Mouse (Mus musculus) ES-E14 (cell line): Measurements from ENCODE around the gene Usp35. TPM values are rescaled to one million over a fixed set of nuclear protein-coding genes. Genes with fewer than 3 reads are reported as not detected.

ENCODE experiments used
- DNase-seq: peaks from one replicate; pipeline ENCODE4 v3.0.0-alpha.2; 2013; ENCODE audit warnings: low read depth, low spot score
- H3K27ac ChIP-seq: 2 replicates; pipeline ENCODE4 v1.5.1; 2012; ENCODE audit warnings: low read depth, mild to moderate bottlenecking, low read length, moderate library complexity, mixed read lengths; ENCODE audit not compliant: poor library complexity, insufficient read depth, severe bottlenecking
- H3K36me3 ChIP-seq: 2 replicates; pipeline ENCODE4 v1.6.1; 2012; ENCODE audit warnings: mild to moderate bottlenecking, low read length, moderate library complexity, mixed read lengths; ENCODE audit not compliant: control insufficient read depth, poor library complexity, insufficient read depth, severe bottlenecking
- H3K4me1 ChIP-seq, 2 experiments: fragments of 150-350 bp in 1 of 2; sonication (generic) in 1 of 2; 2 replicates each; pipeline ENCODE4 v1.6.1; 2012; ENCODE audit warnings: low read length in 2 of 2, mild to moderate bottlenecking in 1 of 2, mixed read lengths in 1 of 2; ENCODE audit not compliant: control insufficient read depth in 2 of 2, insufficient read depth in 2 of 2, poor library complexity in 1 of 2
- H3K4me3 ChIP-seq, 2 experiments: fragments of 150-350 bp in 1 of 2; sonication (generic) in 1 of 2; 2 replicates each; pipeline ENCODE4 v1.5.1; 2012; ENCODE audit warnings: low read length in 2 of 2, low read depth in 1 of 2, mild to moderate bottlenecking in 1 of 2, mixed read lengths in 1 of 2; ENCODE audit not compliant: insufficient read depth in 1 of 2, poor library complexity in 1 of 2, severe bottlenecking in 1 of 2
- H3K9ac ChIP-seq: 2 replicates; pipeline ENCODE4 v1.6.1; 2012; ENCODE audit warnings: low read depth, mild to moderate bottlenecking, low read length, mixed read lengths; ENCODE audit not compliant: poor library complexity, insufficient read depth, severe bottlenecking
- H3K9me3 ChIP-seq: fragments of 150-350 bp; sonication (generic); 2 replicates; pipeline ENCODE4 v1.6.1; 2012; ENCODE audit warnings: low read depth, mild to moderate bottlenecking, low read length; ENCODE audit not compliant: control insufficient read depth, insufficient read depth
- CHD2 ChIP-seq: IDR thresholded peaks from 2 replicates; pipeline ENCODE4 v1.6.1; 2014; ENCODE audit warnings: mild to moderate bottlenecking, low read depth, low read length, inconsistent platforms
- HCFC1 ChIP-seq: IDR thresholded peaks from 2 replicates; pipeline ENCODE4 v1.6.1; 2012; ENCODE audit warnings: low read length, inconsistent platforms, borderline replicate concordance; ENCODE audit not compliant: insufficient read depth
- MAFK ChIP-seq: IDR thresholded peaks from 2 replicates; pipeline ENCODE4 v1.6.1; 2014; ENCODE audit warnings: mild to moderate bottlenecking, low read depth, low read length, inconsistent platforms; ENCODE audit not compliant: insufficient read depth
- ZC3H11A ChIP-seq: IDR thresholded peaks from 2 replicates; pipeline ENCODE4 v1.6.1; 2012; ENCODE audit warnings: low read depth, mild to moderate bottlenecking, inconsistent platforms, low read length, borderline replicate concordance
- ZNF384 ChIP-seq: IDR thresholded peaks from 2 replicates; pipeline ENCODE4 v1.6.1; 2012; ENCODE audit warnings: low read depth, low read length, inconsistent platforms
- in situ Hi-C, 2 experiments: fragments of 600-800 bp; cut with MboI; formaldehyde crosslinking; loops; one replicate each; pipeline ENCODE4 v1.15.1; 2025; ENCODE audit warnings: low sequenced_read_pairs in 2 of 2, inconsistent platforms in 1 of 2; ENCODE audit not compliant: unreplicated experiment in 2 of 2
- total RNA-seq: library from RNA; depleted of rRNA; stranded (reverse); fragments of 300-350 nt; gene quantifications from 2 replicates; pipeline ENCODE4 v1.2.3, GENCODE M21; 2012

Gene Usp35
- total RNA-seq, 1 experiment = 5.8 TPM

DNA sequence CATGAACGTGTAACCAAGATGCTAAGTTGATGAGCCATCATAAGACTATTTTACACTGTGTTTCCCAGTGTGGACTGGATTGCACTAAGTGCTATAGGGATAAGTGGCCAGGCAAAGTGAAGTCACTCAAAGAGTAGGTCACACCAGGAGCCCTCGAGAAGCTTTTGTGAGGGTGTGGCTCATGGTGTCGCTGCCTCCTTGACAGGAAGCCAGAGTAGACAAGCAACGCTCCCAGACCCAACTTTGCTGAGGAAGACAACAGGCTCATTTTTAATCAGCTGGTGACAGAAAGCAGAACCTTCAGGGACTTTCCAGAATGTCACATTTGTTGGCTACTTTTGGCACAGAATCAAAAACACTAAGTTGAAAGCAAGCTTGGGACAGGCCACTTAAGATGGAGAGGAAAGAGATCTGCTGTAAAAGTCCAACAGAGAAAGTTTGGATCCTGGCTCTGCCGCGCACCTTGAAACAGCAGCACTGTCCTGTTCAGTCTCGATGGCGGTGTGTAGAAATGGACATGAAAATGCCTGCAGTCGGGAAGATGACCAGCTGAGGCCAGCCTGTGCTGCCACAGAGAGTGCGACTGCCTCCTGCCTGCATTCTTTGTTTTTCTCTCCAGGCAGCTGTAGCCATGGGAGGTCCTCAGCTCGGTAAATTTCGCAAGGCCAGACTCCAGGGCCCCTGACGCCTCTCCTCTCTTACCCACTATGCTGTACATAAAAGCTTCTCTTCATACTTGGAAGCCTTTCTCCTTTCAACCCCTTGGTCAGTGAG, 23.4 kb upstream of the Usp35 start:
- in situ Hi-C loops = no loop called here
- Histone ChIP-seq H3K4me1 (peaks cover 0 to 6% of the 10 kb centered on the region in 2 experiments; a peak in 1 of 4 replicates), H3K9me3 (no peaks in the 10 kb centered on the region), H3K4me3 (no peak overlapping the region), H3K27ac (no peak overlapping the region), H3K9ac (no peak overlapping the region), H3K36me3 (no peaks in the 10 kb centered on the region)
- DNase-seq = no peak
- TF ChIP-seq ZC3H11A = no peak
- no peak for TF ChIP-seq ZNF384
- TF ChIP-seq HCFC1 = no peak
- no peak for TF ChIP-seq MAFK
- no peak for TF ChIP-seq CHD2

DNA sequence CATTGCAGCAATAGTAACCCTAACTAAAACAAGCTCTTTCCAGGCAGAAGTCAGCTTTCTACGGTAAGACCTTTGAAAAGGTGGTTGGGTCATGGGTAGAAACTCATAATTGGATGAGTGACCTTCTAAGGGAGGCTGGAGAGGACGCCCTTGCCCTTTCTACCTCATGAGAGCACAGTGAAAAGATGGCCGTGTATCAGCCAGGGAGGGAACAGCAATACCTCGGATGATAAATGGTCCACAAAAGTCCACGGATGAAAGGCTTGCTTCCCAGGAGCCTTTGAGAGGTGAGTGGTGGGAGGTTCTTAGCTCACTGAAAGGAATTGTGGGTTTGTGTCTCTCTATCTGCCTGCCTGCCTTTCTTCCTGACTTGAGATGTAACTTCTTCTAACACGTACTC, 21.5 kb upstream of the Usp35 start:
- in situ Hi-C loops = no loop called here
- H3K36me3 ChIP-seq = no peaks in the 10 kb centered on the region
- no peak for DNase-seq
- TF ChIP-seq ZNF384 = no peak
- TF ChIP-seq HCFC1 = no peak
- TF ChIP-seq ZC3H11A = no peak
- TF ChIP-seq MAFK = no peak
- TF ChIP-seq CHD2 = no peak
- H3K9me3 ChIP-seq = no peaks in the 10 kb centered on the region
- no peak overlapping the region for H3K27ac ChIP-seq
- peaks cover 0 to 6% of the 10 kb centered on the region in 2 experiments; a peak in 1 of 4 replicates for H3K4me1 ChIP-seq
- H3K4me3 ChIP-seq = no peak overlapping the region
- no peak overlapping the region for H3K9ac ChIP-seq

DNA sequence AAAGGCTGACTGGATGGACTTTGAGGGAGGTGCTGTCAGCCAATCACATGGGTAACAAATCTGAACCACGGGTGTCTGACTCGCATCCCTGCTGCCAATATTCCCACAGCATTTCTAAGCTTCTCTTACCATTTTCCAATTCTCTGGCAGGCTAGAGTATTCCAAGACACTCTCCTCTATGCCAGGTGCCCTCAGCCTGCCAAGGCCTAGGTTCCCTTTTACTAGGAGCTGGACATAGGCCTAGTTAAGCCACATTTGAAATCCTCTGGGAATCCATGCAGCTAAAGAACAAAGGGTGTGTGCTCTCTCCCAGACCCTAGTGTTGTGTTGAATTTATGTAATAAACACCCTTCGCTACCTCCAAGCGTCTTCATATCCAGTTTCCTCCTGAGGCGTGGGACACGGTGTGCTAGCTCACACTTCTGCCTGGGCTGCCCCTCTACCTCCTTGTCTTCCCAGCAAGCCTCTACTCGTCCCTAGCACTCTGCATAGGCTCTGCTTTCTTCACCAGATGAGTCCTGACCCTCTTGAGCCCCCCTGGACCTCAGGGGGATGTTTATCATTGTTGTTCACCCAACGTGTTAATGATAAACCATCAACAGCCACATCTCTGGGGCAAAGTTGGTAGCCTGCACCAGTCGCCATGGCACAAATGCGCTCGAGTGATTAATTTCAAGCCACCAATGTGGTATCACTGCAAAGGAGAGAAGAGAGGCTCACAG, 20.1 kb upstream of the Usp35 start:
- in situ Hi-C loops = no loop called here
- Histone ChIP-seq H3K4me3 (no peak overlapping the region), H3K9me3 (no peaks in the 10 kb centered on the region), H3K4me1 (peaks cover 0 to 8% of the 10 kb centered on the region in 2 experiments; a peak in 1 of 4 replicates), H3K27ac (no peak overlapping the region), H3K9ac (no peak overlapping the region), H3K36me3 (no peaks in the 10 kb centered on the region)
- TF ChIP-seq HCFC1 = no peak
- TF ChIP-seq CHD2 = no peak
- no peak for TF ChIP-seq ZNF384
- no peak for TF ChIP-seq MAFK
- TF ChIP-seq ZC3H11A = no peak
- no peak for DNase-seq

DNA sequence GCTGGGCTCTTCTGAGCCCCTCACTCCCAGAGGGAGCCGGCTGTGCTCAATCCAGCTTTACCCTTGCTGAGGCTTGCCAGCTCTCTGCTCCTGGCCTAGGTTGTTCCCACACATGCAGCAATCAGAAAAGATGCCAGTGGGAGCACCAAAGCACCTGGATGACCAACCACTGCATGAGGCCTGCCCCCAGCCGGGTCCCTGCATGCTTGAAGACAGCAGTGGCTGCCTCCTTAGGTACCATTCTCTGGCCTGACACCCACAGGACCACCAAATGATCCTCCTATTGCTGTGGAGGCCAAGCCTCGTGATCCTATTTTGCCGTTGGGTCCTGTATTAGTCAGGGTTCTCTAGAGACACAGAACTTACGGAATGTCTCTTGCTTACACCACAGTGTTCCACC, 19.1 kb upstream of the Usp35 start:
- Histone ChIP-seq H3K4me1 (peaks cover 0 to 8% of the 10 kb centered on the region in 2 experiments; a peak in 1 of 4 replicates), H3K4me3 (peak overlapping the region in 1 of 2 experiments; percentile 41; a peak in 1 of 4 replicates), H3K9ac (no peak overlapping the region), H3K27ac (no peak overlapping the region), H3K9me3 (no peaks in the 10 kb centered on the region), H3K36me3 (no peaks in the 10 kb centered on the region)
- TF ChIP-seq HCFC1 (no peak), ZNF384 (no peak), ZC3H11A (no peak), MAFK (no peak), CHD2 (no peak)
- in situ Hi-C loops = no loop called here
- DNase-seq = no peak
